Mouse (Mus musculus) brain, embryonic 14.5 days (tissue): ENCODE data around the gene Tenm2.

Source experiments
- CTCF ChIP-seq: fragments of 200-500 bp; IDR thresholded peaks from 2 replicates; pipeline ENCODE4 v1.5.1; 2012; ENCODE audit warnings: inconsistent platforms, mild to moderate bottlenecking, moderate library complexity, borderline replicate concordance; ENCODE audit not compliant: insufficient read depth, insufficient read length; ENCODE audit errors: extremely low read depth
- POLR2A ChIP-seq: fragments of 200-500 bp; IDR thresholded peaks from 2 replicates; pipeline ENCODE4 v1.6.1; 2012; ENCODE audit warnings: mild to moderate bottlenecking, inconsistent platforms, borderline replicate concordance; ENCODE audit not compliant: poor library complexity, insufficient read depth, insufficient read length, severe bottlenecking; ENCODE audit errors: extremely low read depth

DNA sequence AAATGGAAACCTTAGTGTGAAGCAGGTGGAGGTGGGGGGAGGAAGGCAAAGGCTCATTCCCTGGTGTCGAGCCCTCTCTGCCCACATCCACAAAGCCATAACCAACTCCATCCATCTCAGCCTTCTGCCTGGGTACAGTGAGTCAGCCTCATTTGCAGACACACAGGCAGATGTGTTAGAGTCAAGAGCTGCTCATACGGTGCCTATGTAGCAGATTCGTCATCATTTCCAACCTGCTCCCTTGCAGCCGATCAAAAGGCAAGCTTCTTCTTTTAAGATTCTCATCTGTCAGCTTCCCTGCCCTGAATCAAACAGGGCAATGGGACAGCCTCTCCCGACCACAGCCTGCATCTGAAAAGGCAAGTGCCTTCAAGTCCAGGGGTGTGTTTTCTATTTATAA lies 979.0 kb downstream of the Tenm2 start:
- TF ChIP-seq CTCF (no peak), POLR2A (no peak)
